Mouse (Mus musculus) erythroblast, embryonic 14.5 days (primary cell): ENCODE results near the gene Arhgef3. TPM values are rescaled to one million over a fixed set of nuclear protein-coding genes. Genes with fewer than 3 reads are reported as not detected.

ENCODE experiments used
- H3K27me3 ChIP-seq: 2 replicates; pipeline ENCODE4 v1.6.1; 2012; ENCODE audit warnings: inconsistent platforms; ENCODE audit not compliant: control insufficient read depth
- H3K36me3 ChIP-seq: 2 replicates; pipeline ENCODE4 v1.6.1; 2012; ENCODE audit warnings: mild to moderate bottlenecking, inconsistent platforms; ENCODE audit not compliant: control insufficient read depth
- H3K4me1 ChIP-seq: 2 replicates; pipeline ENCODE4 v1.6.1; 2012; ENCODE audit warnings: inconsistent platforms; ENCODE audit not compliant: control insufficient read depth
- H3K4me3 ChIP-seq: replicated peaks from 2 replicates; pipeline ENCODE3; 2012; ENCODE audit warnings: moderate library complexity, mild to moderate bottlenecking, inconsistent platforms
- H3K9me3 ChIP-seq: 2 replicates; pipeline ENCODE4 v1.6.1; 2012; ENCODE audit warnings: low read length, inconsistent platforms, mixed read lengths; ENCODE audit not compliant: control insufficient read depth
- GATA1 ChIP-seq: IDR thresholded peaks from 2 replicates; pipeline ENCODE4 v1.6.1; 2012; ENCODE audit warnings: low read length, inconsistent platforms, mixed read lengths
- TAL1 ChIP-seq: IDR thresholded peaks from 3 replicates; pipeline ENCODE4 v1.6.1; 2012; ENCODE audit warnings: low read length, inconsistent platforms, mixed read lengths
- polyA plus RNA-seq: library from polyadenylated mRNA; stranded (reverse); fragments of >175 nt; gene quantifications from 2 replicates; pipeline ENCODE4 v1.2.3, GENCODE M21; 2012

Gene Arhgef3
- polyA plus RNA-seq, 1 experiment = 0.01 TPM

- Histone ChIP-seq H3K27me3 (no peaks in the 10 kb centered on the region), H3K36me3 (no peaks in the 10 kb centered on the region), H3K4me3 (no peak overlapping the region), H3K4me1 (no peaks in the 10 kb centered on the region), H3K9me3 (no peaks in the 10 kb centered on the region)
- no peak for TF ChIP-seq TAL1
- TF ChIP-seq GATA1 = no peak
These were observed 182.3 kb downstream of the Arhgef3 start for GRCm38 (mm10) chr14:27296987-27297386.

DNA sequence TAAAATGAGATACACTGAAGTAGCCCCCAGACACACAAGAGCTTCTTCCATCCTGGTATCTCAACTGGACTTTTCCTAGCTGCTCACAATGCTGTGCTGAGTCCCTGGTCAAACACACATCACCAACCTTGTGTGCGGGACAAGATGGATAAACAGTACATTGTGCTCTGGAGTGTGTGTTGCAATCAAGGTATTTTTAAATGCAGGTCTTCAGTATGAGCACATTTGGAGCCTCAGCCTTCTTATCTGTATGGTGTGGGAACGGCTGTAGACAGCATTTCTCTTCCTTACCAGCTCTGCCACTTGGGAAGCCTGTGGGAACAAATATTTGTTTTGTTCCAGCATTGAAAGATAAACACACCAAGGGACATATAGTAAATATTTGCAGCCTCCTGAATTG lies 184.2 kb downstream of the Arhgef3 start:
- Histone ChIP-seq H3K36me3 (no peaks in the 10 kb centered on the region), H3K4me3 (no peak overlapping the region), H3K27me3 (no peaks in the 10 kb centered on the region), H3K4me1 (no peaks in the 10 kb centered on the region), H3K9me3 (no peaks in the 10 kb centered on the region)
- no peak for TF ChIP-seq GATA1
- no peak for TF ChIP-seq TAL1

GRCm38 (mm10) chr14:27299705-27300104 lies 185.0 kb downstream of the Arhgef3 start:
- TF ChIP-seq TAL1 (no peak), GATA1 (no peak)
- H3K4me1 ChIP-seq = no peaks in the 10 kb centered on the region
- no peak overlapping the region for H3K4me3 ChIP-seq
- no peaks in the 10 kb centered on the region for H3K27me3 ChIP-seq
- H3K36me3 ChIP-seq = no peaks in the 10 kb centered on the region
- no peaks in the 10 kb centered on the region for H3K9me3 ChIP-seq

DNA sequence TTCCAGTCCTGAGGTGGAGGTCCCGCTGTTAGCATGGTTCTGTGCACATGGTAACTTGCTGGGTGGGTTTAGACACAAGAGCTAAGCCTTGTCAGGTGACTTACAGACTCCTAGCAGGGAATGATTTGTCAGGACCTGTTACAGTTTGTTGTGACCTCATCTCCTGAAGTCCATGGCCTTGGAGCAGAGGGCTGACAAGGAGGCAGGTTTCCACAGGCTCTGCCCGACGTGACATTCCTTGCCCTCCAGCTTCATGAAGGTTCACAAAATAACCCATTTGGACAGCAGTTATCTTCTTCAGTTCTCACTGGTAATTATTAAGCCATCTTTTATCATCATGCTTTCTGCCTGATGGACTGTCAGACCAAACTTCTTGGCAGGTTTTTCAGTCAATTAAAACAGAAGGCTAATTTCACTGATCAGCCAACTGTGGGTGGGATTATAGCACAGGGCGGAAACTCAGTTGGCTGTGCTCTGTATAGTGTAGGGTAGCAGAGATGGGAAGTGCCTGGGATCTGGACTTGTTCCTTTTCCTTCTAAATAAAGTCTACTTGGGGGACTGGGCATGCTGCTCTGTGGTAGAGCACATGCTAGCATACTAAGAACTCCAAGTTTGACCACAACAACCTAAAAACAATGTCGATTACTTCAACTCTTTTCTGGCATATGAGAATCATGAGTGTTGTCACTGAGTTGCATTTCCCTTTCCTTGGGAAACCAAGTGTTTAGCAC lies 187.2 kb downstream of the Arhgef3 start:
- TF ChIP-seq GATA1 (no peak), TAL1 (no peak)
- Histone ChIP-seq H3K4me1 (no peaks in the 10 kb centered on the region), H3K27me3 (no peaks in the 10 kb centered on the region), H3K9me3 (no peaks in the 10 kb centered on the region), H3K36me3 (no peaks in the 10 kb centered on the region), H3K4me3 (no peak overlapping the region)

- H3K4me3 ChIP-seq = no peak overlapping the region
- H3K9me3 ChIP-seq = no peaks in the 10 kb centered on the region
- TF ChIP-seq GATA1 = no peak
- TF ChIP-seq TAL1 = no peak
- H3K36me3 ChIP-seq = no peaks in the 10 kb centered on the region
- no peaks in the 10 kb centered on the region for H3K27me3 ChIP-seq
- no peaks in the 10 kb centered on the region for H3K4me1 ChIP-seq
These were observed 188.6 kb downstream of the Arhgef3 start for GRCm38 (mm10) chr14:27303294-27303693.

DNA sequence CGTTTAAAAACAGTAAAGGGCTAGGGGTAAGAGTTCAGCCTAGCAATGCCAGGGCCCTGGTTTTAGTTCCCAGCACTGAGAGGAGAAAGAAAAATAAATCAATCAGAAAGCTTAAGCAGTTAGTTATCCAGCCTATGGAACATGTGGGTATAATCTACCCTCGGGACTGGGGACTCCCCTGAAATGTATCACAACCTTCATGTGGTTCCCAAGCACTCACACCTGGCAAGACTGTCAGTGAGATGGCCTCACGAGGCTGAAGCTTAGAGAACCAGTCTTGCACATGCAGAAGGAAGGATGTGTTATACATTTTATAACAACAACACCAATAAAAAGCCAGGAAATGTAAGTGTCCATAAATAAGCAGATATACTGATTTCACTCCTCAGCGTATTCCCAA lies 189.7 kb downstream of the Arhgef3 start:
- no peaks in the 10 kb centered on the region for H3K4me1 ChIP-seq
- TF ChIP-seq GATA1 (no peak), TAL1 (no peak)
- H3K9me3 ChIP-seq = no peaks in the 10 kb centered on the region
- no peaks in the 10 kb centered on the region for H3K36me3 ChIP-seq
- no peaks in the 10 kb centered on the region for H3K27me3 ChIP-seq
- no peak overlapping the region for H3K4me3 ChIP-seq

DNA sequence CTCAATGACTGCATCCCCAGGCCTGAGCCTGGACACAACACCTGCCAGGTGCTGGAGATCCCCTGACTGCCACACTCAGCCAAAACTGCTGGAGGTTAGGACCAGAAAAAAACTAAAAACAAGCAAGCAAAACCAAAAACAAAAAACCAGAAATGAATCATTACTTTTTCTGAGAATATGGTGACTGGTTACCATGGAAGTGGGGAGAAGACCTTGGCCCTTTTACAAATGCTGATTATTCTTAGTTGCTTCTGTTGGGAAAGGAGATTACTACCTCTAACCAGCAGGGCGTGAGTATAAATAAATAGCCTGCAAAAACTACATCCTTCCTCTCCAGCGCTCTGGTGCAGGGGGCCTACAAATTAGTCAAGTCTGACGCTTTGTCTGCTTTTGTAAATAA lies 194.1 kb downstream of the Arhgef3 start:
- Histone ChIP-seq H3K4me1 (no peaks in the 10 kb centered on the region), H3K9me3 (no peaks in the 10 kb centered on the region), H3K27me3 (no peaks in the 10 kb centered on the region), H3K36me3 (no peaks in the 10 kb centered on the region), H3K4me3 (no peak overlapping the region)
- TF ChIP-seq GATA1 = no peak
- no peak for TF ChIP-seq TAL1

GRCm38 (mm10) chr14:27310559-27311242 lies 196.0 kb downstream of the Arhgef3 start:
- Histone ChIP-seq H3K4me1 (no peaks in the 10 kb centered on the region), H3K27me3 (no peaks in the 10 kb centered on the region), H3K4me3 (no peak overlapping the region), H3K9me3 (no peaks in the 10 kb centered on the region), H3K36me3 (no peaks in the 10 kb centered on the region)
- TF ChIP-seq GATA1 = no peak
- TF ChIP-seq TAL1 = no peak

DNA sequence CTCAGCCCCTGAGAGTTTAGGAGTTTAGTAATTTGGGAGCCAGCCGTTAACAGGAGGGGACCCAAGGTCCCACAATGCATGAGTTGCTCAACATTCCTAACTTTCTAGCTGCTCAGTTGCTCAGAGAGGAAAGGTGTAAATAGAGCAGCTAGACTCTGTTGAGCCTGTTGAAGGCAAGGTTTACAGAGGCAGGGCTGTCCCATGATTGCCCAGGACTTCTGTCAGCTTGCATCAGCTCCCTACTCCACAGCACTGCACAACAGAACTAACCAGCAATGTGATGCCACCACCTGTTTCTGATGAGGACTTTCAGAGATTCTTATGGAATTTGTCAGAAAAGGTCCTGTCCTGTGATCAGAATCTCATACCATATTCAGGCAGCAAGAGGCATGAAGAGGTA lies 197.7 kb downstream of the Arhgef3 start:
- no peaks in the 10 kb centered on the region for H3K27me3 ChIP-seq
- H3K9me3 ChIP-seq = no peaks in the 10 kb centered on the region
- H3K4me1 ChIP-seq = no peaks in the 10 kb centered on the region
- no peaks in the 10 kb centered on the region for H3K36me3 ChIP-seq
- H3K4me3 ChIP-seq = no peak overlapping the region
- TF ChIP-seq TAL1 (no peak), GATA1 (no peak)

- Histone ChIP-seq H3K36me3 (no peaks in the 10 kb centered on the region), H3K4me3 (no peak overlapping the region), H3K27me3 (no peaks in the 10 kb centered on the region), H3K4me1 (no peaks in the 10 kb centered on the region), H3K9me3 (no peaks in the 10 kb centered on the region)
- TF ChIP-seq GATA1 (no peak), TAL1 (no peak)
These were observed 201.0 kb downstream of the Arhgef3 start for GRCm38 (mm10) chr14:27315737-27316136.
